Mouse (Mus musculus) NIH3T3 (cell line): ENCODE data around the gene 4931428F04Rik.

Experiments
- DNase-seq: peaks from one replicate; pipeline ENCODE4 v3.0.0-alpha.2; 2012; ENCODE audit warnings: low read depth

Gene 4931428F04Rik

GRCm38 (mm10) chr8:105288231-105288630 is 1.4 kb downstream of the 4931428F04Rik start:
- peak; percentile 61 for DNase-seq

- peak; percentile 33 for DNase-seq
These were observed 2.8 kb downstream of the 4931428F04Rik start for GRCm38 (mm10) chr8:105286907-105287306.

- DNase-seq, result no peak
These were observed 4.2 kb downstream of the 4931428F04Rik start for GRCm38 (mm10) chr8:105285514-105285913.

GRCm38 (mm10) chr8:105283074-105283473 is 6.6 kb downstream of the 4931428F04Rik start:
- DNase-seq, result peak; percentile 56

- DNase-seq, result no peak
These were observed 7.4 kb downstream of the 4931428F04Rik start for GRCm38 (mm10) chr8:105282239-105282638.

- no peak for DNase-seq
These were observed 7.8 kb downstream of the 4931428F04Rik start for GRCm38 (mm10) chr8:105281821-105282220.

GRCm38 (mm10) chr8:105280567-105280966 is 9.1 kb downstream of the 4931428F04Rik start:
- DNase-seq, result no peak

- DNase-seq, result no peak
These were observed 10.7 kb downstream of the 4931428F04Rik start for GRCm38 (mm10) chr8:105278911-105279334.

- DNase-seq, result no peak
These were observed 13.2 kb downstream of the 4931428F04Rik start for GRCm38 (mm10) chr8:105276292-105277120.

- DNase-seq, result no peak
These were observed 13.8 kb downstream of the 4931428F04Rik start, which contains the start of gene Nol3 for GRCm38 (mm10) chr8:105275840-105276239. Gene Nol3 (plus strand): TSS chr8:105276140.

GRCm38 (mm10) chr8:105275387-105275786 is 14.3 kb downstream of the 4931428F04Rik start:
- DNase-seq, result no peak

- DNase-seq, result no peak
These were observed 18.8 kb downstream of the 4931428F04Rik start for GRCm38 (mm10) chr8:105270916-105271186.

GRCm38 (mm10) chr8:105270101-105270915 is 19.4 kb downstream of the 4931428F04Rik start:
- DNase-seq, result no peak

- DNase-seq, result peak; percentile 80
These were observed 20.2 kb downstream of the 4931428F04Rik start, which contains the start of gene Hsf4 for GRCm38 (mm10) chr8:105269461-105269947. Gene Hsf4 (plus strand): TSS chr8:105269801.

- DNase-seq, result peak; percentile 35
These were observed 20.6 kb downstream of the 4931428F04Rik start for GRCm38 (mm10) chr8:105269075-105269458.

GRCm38 (mm10) chr8:105268342-105269074 is 21.2 kb downstream of the 4931428F04Rik start:
- DNase-seq, result no peak

GRCm38 (mm10) chr8:105266775-105267174 is 22.9 kb downstream of the 4931428F04Rik start:
- DNase-seq, result no peak

- DNase-seq, result peak; percentile 51
These were observed 24.5 kb downstream of the 4931428F04Rik start for GRCm38 (mm10) chr8:105265128-105265527.

GRCm38 (mm10) chr8:105264024-105264982 is 25.4 kb downstream of the 4931428F04Rik start, which contains the start of the genes Tradd and Fbxl8:
Gene Tradd (minus strand): TSS chr8:105264609.
Gene Fbxl8 (plus strand): TSS chr8:105264648.
- DNase-seq, result peak; percentile 82

GRCm38 (mm10) chr8:105263244-105263912 is 26.3 kb downstream of the 4931428F04Rik start:
- peak; percentile 47 for DNase-seq
